Mouse (Mus musculus): ENCODE data around the gene Mansc4.

Gene Mansc4

DNA sequence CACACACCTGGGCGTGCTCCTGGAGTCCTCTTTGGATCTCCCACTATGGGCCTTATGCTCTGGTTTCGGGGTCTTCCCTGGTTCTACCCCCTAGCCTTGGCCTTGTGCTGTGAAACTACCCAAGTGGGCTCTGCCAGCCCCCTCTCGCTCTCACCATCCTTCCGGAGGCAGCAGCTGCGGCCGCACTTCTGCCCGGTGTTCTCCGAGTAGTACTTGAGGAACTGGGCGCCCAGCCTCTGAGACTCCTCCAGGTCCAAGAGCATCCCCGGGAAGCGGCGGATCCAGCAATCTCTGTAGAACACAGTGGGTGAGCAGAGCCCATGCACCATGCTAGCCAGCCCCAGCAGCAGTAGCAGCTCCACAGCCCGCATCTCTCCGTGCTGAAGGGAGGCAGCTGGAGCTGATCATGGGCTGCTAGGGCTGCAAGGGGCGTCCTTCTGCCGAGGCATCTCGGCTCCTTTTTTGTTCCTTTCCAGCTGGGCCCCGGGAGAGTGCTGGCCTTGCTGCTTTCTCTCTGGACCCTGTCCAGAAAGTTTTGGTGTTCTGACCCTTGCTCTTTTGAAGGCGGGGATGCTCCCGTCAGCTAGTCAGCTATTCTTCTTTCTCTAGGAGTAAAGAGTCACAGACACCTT is at the start of gene Mansc4:
Mansc4 (minus strand) TSS at position 439 of the 632 bp plus-strand sequence.
- peak; percentile 34 for DNase-seq (ENCODE audit: low spot score)

DNA sequence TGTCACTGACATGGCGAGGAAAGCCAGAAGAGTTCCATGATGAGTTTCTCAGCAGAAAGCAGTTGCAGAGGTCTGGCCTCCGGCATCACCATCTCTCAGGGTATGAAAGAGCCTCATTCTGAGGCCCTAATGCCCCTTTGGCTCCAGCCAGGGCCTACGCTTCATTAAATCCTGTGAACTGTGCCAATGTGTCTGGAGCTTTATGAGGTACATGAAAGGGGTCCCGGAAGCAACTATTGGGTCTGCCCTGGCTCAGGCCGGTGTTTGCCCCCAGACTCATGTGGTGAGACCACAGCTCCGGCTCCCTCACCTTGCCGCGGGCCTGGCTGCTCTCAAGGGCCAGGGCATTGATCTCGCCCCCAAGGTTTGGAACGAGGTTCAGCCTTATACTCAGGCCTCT is 40.4 kb upstream of the Mansc4 start:
- no peak for DNase-seq (ENCODE audit: low spot score)

DNA sequence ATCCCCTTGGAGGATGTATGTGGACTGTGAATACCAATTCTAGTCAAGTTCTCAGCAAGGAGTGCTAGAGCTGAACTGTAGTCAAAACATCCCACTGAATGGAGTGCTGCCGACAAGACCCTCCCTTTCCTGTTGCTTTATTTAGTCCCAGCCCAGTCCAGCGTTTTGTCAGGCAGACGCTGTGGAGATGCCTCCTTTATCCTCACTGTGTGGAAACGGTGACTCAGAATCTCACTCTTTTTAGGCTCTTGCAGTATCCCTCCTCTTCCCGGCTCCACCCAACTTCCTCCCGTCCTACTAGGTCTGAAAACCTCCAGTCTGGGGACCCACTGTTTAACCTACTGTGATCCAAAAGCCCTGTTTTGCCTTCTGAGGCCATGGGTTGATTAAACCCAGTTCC is 34.5 kb upstream of the Mansc4 start:
- no peak for DNase-seq (ENCODE audit: low spot score)

DNA sequence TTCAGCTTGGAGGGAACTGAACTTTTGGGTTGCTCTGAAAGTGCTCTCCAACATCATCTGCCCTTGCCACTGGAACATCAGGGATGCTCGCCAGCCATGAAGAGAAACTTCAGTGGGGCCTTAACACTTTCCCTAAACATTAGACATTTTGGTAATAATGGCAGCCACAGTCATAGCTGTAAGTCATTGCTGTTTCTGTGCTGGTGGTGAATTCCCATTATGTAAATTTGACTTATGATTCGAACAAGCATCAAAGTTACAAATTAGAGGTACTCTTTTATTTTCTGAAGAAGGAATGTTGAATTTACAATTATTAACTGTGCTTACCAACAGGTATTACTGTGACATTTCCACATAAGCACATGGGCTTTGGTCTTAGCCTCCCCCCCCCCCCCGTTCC is 31.4 kb upstream of the Mansc4 start:
- no peak for DNase-seq (ENCODE audit: low spot score)

GRCm38 (mm10) chr6:147117764-147118163 is 30.9 kb upstream of the Mansc4 start:
- DNase-seq (ENCODE audit: low spot score) = no peak

DNA sequence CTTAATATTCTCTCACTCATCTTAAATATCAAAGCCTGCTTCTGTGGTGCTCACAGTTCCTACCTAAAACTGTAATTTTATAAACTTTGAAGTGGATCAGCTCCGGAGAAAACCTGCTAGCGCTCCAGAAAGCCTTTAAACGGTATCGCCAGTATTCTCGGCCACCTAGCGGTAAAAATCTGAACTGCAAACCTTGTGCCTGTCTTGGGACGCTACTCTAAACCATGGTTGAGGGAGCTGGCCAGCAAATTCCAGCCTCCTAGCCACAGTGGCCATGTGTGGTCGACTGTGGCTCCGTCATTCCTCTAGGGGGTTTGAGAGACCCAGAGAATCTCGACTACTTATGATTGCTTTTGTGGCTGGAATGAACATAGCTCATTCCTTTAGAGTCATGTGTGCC is 29.7 kb upstream of the Mansc4 start:
- peak; percentile 72 for DNase-seq (ENCODE audit: low spot score)

DNA sequence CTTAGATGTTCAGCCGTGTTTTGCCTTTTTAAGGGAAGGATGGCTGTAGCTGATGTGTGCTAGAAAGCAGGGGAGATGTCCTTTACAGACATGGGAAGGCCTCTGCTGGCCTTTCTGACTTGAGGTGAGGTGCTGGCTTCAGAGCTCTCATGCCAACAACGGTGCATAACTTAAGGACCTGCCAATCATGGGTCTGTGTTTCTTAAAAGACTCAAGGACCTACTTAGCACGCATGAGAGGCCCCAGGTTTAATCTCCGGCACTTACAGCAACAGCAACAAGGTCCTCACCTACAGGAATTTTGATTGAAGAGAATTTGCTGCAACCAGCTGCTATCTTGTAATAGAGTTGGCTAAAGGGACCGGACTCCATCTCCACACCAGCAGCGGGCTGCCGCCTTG is 22.5 kb upstream of the Mansc4 start:
- no peak for DNase-seq (ENCODE audit: low spot score)

DNA sequence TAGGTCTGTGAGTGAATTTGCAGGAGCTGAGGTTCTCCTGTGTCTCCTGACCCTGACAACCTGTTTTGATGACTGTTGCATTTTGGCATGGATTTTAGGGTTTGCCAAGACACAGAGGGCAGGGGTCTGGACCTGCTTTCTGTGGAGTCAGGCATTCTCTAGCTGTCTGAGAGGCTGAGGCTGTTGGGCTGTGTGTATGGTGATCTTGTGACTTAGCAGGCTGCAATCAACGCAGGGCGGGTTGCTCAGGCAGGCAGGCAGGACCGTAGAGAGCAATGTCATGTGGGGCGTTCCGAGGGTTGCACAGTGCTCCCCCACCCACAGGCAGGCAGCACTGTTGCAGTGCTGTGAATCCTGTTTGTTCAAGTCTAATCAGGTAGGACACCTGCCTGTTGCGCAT is 19.9 kb upstream of the Mansc4 start:
- DNase-seq (ENCODE audit: low spot score) = no peak

- no peak for DNase-seq (ENCODE audit: low spot score)
These were observed 18.7 kb upstream of the Mansc4 start for GRCm38 (mm10) chr6:147105529-147105928.

GRCm38 (mm10) chr6:147102293-147102692 is 15.5 kb upstream of the Mansc4 start:
- no peak for DNase-seq (ENCODE audit: low spot score)

GRCm38 (mm10) chr6:147099458-147100277 is 12.8 kb upstream of the Mansc4 start:
- DNase-seq (ENCODE audit: low spot score) = no peak

DNA sequence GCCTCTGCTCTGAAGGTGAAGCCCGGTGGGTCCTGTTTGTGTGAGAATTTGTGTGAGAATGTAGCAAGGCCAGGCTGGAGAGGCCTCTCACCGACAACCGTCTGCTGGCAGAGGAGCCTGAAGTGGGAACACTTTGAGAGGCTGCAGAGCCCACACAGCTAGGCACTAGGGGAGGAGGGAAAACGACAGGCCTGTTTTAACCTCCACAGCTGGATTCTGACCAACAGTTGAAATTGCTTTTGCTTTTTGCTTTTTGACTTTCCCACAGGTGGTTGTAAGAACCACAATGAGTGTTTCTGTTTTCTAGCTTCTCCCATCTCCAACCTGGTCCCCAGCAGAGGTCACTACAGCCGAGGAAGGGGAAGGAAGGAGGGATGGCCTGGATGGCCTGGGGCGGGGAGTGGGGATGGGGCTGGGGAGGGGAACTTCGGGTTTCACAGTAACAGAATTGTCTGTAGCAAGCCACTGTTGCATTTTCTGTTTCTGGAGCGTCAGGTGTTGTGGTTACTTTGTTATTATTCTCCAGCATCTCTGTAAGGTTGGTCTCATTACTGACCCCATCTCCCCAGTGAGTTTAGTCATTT is 10.6 kb upstream of the Mansc4 start:
- no peak for DNase-seq (ENCODE audit: low spot score)

DNA sequence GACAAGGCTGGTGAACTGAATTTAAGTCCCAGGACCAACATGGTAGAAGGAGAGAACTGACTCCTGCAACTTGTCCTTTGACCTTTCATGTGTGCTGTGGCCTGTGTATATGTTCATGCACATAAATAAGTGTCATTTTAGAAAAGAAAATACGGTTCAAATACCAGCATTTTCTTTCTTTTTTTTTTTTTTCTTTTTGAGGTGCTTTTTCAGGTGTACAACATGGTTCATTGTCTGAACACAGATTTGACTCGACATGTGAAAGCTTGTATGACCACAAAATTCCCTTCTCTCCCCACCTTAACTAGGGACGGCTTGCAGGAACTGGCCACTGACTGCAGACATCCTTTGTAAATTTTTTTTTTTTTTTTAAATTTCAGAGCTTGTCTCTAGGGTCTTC is 10.1 kb upstream of the Mansc4 start:
- DNase-seq (ENCODE audit: low spot score) = no peak

DNA sequence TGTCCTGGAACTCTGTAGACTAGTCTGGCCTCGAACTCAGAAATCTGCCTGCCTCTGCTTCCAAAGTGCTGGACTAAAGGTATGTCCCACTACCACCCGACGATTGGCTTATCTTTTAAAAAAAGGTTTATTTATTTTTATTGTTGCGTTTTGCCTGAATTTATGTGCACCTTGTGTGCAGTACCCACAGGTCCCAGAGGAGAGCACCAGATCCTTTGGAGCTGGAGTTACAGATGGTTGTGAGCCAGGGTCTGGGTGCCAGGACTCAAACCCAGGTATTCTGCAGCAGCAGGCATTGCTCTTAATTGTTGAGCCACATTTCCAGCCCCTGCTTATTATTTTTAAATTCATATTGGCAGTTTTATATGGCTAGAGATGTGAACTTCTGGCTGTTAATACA is 9.3 kb upstream of the Mansc4 start:
- no peak for DNase-seq (ENCODE audit: low spot score)

DNA sequence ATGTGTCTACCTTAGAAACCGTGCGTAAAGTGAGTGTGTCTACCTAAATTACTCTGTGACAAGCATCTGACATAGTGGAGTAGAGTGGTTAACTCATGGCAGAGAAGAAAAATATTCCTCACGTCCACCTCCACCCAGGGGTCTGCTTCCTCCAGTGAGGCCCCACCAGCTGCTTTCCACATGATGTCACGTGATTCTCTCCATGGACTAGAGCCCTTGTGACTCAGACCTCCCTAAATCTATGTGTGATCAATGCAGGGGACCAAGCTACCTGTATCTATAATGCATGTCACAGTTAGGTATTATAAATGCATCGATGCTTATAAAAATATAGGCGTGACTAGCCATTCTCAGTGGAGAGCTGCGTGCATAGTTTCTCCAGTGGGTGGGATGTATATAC is 7.9 kb upstream of the Mansc4 start:
- DNase-seq (ENCODE audit: low spot score) = no peak

DNA sequence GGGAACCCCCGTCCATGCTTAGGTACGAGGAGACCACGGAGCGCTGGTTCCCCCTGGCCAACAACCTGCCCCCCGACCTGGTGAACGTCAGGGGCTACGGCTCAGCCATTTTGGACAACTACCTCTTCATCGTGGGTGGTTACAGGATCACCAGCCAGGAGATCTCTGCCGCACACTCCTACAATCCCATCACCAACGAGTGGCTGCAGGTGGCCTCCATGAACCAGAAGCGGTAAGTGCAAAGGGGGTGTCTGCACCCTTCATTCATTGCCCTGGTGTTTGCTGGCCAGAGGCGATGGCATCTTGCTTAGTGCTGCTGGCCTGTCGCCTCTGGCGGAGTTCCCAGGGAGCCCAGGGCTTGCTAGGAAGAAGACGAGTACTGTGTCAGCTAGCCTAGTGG is 5.3 kb upstream of the Mansc4 start:
- DNase-seq (ENCODE audit: low spot score) = peak; percentile 42

GRCm38 (mm10) chr6:147091136-147092120 is 4.6 kb upstream of the Mansc4 start, which contains the start of gene Klhl42:
Gene Klhl42 (plus strand): TSS chr6:147091379.
- peak; percentile 82 for DNase-seq (ENCODE audit: low spot score)

GRCm38 (mm10) chr6:147090191-147090590 is 3.4 kb upstream of the Mansc4 start:
- no peak for DNase-seq (ENCODE audit: low spot score)

DNA sequence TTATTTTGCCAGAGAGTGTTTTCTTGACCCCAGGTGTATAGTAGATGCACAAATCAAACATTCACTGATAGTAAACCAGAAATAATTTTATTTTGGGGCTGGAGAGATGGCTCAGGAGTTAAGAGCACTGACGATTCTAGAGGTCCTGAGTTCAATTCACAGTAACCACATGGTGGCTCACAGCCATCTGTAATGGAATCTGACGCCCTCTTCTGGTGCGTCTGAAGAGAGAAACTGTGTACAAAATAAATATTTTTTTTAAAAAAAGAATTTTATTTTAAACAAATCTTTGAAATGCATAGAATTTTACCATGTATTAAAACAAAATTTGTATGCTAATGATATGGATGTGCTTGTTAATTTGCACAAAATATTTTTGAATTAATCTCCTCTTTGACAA is 1.7 kb upstream of the Mansc4 start:
- no peak for DNase-seq (ENCODE audit: low spot score)

GRCm38 (mm10) chr6:147087736-147088135 is 904 bp upstream of the Mansc4 start:
- no peak for DNase-seq (ENCODE audit: low spot score)

DNA sequence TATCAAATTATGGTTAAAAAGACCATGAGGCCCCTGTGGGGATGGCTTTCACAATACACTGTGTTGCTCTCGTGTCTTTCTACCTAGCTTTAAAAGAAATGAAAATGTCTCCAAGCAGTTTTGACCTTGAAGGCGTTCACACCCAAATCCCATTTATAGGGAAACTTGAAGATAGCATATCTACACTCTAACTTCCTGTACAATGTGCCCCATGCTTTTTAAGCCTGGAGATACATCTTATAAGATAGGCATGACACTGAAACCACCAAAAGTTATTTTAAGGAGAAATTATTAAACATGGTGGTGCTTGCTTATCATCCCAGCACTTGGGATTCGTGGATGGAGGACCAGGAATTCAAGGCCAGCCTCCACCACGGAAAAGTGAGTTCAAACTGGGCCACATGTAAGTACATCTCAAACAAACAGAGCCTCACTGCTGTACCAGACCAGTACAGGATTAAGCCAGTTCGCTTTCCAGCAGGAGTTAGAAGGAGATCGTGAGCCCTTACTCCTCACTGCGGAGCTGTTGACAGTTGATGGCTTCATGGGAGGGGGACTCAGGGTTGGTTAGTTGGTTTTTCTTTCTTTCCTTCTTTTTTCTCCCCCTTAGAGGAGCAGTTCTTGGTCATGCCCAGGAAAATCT is 1.3 kb downstream of the Mansc4 start:
- no peak for DNase-seq (ENCODE audit: low spot score)

DNA sequence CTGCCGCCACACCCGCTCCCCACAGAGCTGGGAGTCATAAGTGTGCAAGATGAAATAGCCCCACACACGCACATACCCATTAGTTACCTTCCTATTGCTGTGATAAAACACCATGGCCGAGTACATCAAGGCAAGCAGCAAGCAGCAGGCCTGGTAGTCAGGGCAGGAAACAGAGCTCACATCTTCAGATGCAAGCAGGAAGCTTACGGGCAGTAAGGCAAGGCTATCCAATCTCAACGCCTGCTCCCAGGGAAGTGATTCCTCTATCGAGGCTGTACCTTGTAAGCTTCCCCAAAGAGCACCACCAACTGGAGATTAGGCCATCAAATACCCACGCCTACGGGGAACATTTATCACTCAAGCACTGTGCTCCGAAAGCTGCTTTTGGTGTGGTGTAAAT is 6.9 kb downstream of the Mansc4 start:
- DNase-seq (ENCODE audit: low spot score) = no peak
